7 mouse cellular contexts compared by ENCODE assay signal in genomic region chr12:27339171-27339751, GRCm38 (mm10). TPM values are rescaled to one million over a fixed set of nuclear protein-coding genes. Genes with fewer than 3 reads are reported as not detected.
DNase-seq lines count a peak whose midpoint lies in the region; ATAC-seq lines count a peak whose summit lies in the region.

No protein-coding gene starts in this region.

- H3K27ac ChIP-seq in kidney, embryonic 15.5 days: peak overlapping the region; percentile 86
- H3K27ac ChIP-seq in limb, embryonic 12.5 days: peak overlapping the region; percentile 97
- H3K27ac ChIP-seq in midbrain, embryonic 15.5 days: peak overlapping the region; percentile 96

- under 1% methylated on average over 47 of the region's 47 CpGs for WGBS in kidney, embryonic 15.5 days
- WGBS in limb, embryonic 12.5 days: under 1% methylated on average over 47 of the region's 47 CpGs
- under 1% methylated on average over 47 of the region's 47 CpGs for WGBS in midbrain, embryonic 15.5 days

- no peaks in the 10 kb centered on the region for H3K27me3 ChIP-seq in kidney, embryonic 15.5 days
- no peaks in the 10 kb centered on the region for H3K27me3 ChIP-seq in limb, embryonic 12.5 days
- H3K27me3 ChIP-seq in midbrain, embryonic 15.5 days (replicated peaks): no peaks in the 10 kb centered on the region

- DNase-seq in Muller cell, postnatal 12 days (ENCODE audit: inconsistent ontology term): peak; percentile 69
- peak; percentile 82 to 86 for DNase-seq in cerebellum, postnatal 10 days
- DNase-seq in frontal cortex, postnatal 14 days (ENCODE audit: low spot score in 2 of 2): peak; percentile 36 to 53
- peak; percentile 47 for DNase-seq in testis, postnatal 14 days (ENCODE audit: low spot score)

- ATAC-seq in kidney, embryonic 15.5 days (replicated peaks; ENCODE audit: low FRiP score): no peak
- ATAC-seq in limb, embryonic 12.5 days (ENCODE audit: insufficient number of reproducible peaks, insufficient read depth, low FRiP score, low TSS enrichment, low read depth): no peak
- ATAC-seq in midbrain, embryonic 15.5 days (replicated peaks): no peak

- peak overlapping the region; percentile 86 for H3K4me2 ChIP-seq in kidney, embryonic 15.5 days
- H3K4me2 ChIP-seq in limb, embryonic 12.5 days: peak overlapping the region; percentile 67
- peak overlapping the region; percentile 67 for H3K4me2 ChIP-seq in midbrain, embryonic 15.5 days

- peaks cover 13% of the 10 kb centered on the region for H3K4me1 ChIP-seq in kidney, embryonic 15.5 days
- H3K4me1 ChIP-seq in limb, embryonic 12.5 days (replicated peaks): peaks cover 25% of the 10 kb centered on the region
- H3K4me1 ChIP-seq in midbrain, embryonic 15.5 days: peaks cover 27% of the 10 kb centered on the region

- H3K9ac ChIP-seq in kidney, embryonic 15.5 days: peak overlapping the region; percentile 79
- H3K9ac ChIP-seq in limb, embryonic 12.5 days (replicated peaks): peak overlapping the region; percentile 100
- H3K9ac ChIP-seq in midbrain, embryonic 15.5 days: peak overlapping the region; percentile 99

- no peaks in the 10 kb centered on the region for H3K9me3 ChIP-seq in kidney, embryonic 15.5 days (replicated peaks)
- H3K9me3 ChIP-seq in limb, embryonic 12.5 days: no peaks in the 10 kb centered on the region
- no peaks in the 10 kb centered on the region for H3K9me3 ChIP-seq in midbrain, embryonic 15.5 days

- H3K36me3 ChIP-seq in kidney, embryonic 15.5 days: peaks cover 3% of the 10 kb centered on the region; the same call in 1 of the 2 replicates
- peaks cover 28% of the 10 kb centered on the region for H3K36me3 ChIP-seq in limb, embryonic 12.5 days
- no peaks in the 10 kb centered on the region for H3K36me3 ChIP-seq in midbrain, embryonic 15.5 days (replicated peaks)

- peak overlapping the region; percentile 69 for H3K4me3 ChIP-seq in kidney, embryonic 15.5 days (replicated peaks)
- peak overlapping the region; percentile 98 for H3K4me3 ChIP-seq in limb, embryonic 12.5 days (replicated peaks)
- peak overlapping the region; percentile 82 for H3K4me3 ChIP-seq in midbrain, embryonic 15.5 days

RNA-seq across cellular contexts. Expression of gene Sox11, which starts 3.1 kb away (rescaled TPM):
- polyA plus RNA-seq in kidney, embryonic 15.5 days (2015; fragmentation: Nextera tagmentation; extraction: Ambion mirVana): 71.1 and 77.9 TPM in 2 replicates
- 246 and 273 TPM in 2 replicates for polyA plus RNA-seq in limb, embryonic 12.5 days (2016; fragmentation: Nextera tagmentation; extraction: Ambion mirVana)
- polyA plus RNA-seq in midbrain, embryonic 15.5 days (2015; fragmentation: Nextera tagmentation; extraction: Ambion mirVana): 467 and 470 TPM in 2 replicates
